Mouse (Mus musculus): ENCODE measurements around the gene Tomm7.
"Not testable (repeated sequence)": the region's sequence is repeated elsewhere in the genome, so short reads cannot be mapped to it uniquely, and the experiment has no call there.

The Tomm7 gene

GRCm38 (mm10) chr5:23843674-23844530 lies at the start of gene Tomm7:
Tomm7 (minus strand) TSS chr5:23844161.
- DNase-seq (ENCODE audit: low spot score in 2 of 2), result peak; percentile 94 to 96

- no peak for DNase-seq (ENCODE audit: low spot score in 2 of 2)
Observed at GRCm38 (mm10) chr5:23893156-23893863, 49.3 kb upstream of the Tomm7 start.

- DNase-seq (ENCODE audit: low spot score in 2 of 2), result peak; percentile 29 to 44
Observed at GRCm38 (mm10) chr5:23890734-23891133, 46.8 kb upstream of the Tomm7 start.

GRCm38 (mm10) chr5:23889461-23889860 lies 45.5 kb upstream of the Tomm7 start:
- no peak for DNase-seq (ENCODE audit: low spot score in 2 of 2)

GRCm38 (mm10) chr5:23887111-23887510 lies 43.1 kb upstream of the Tomm7 start:
- DNase-seq (ENCODE audit: low spot score in 2 of 2), result peak in 1 of 2 experiments; percentile 22

- DNase-seq (ENCODE audit: low spot score in 2 of 2), result peak; percentile 41 to 84
Observed at GRCm38 (mm10) chr5:23874457-23874856, 30.5 kb upstream of the Tomm7 start.

- DNase-seq (ENCODE audit: low spot score in 2 of 2), result no peak
Observed at GRCm38 (mm10) chr5:23872586-23872985, 28.6 kb upstream of the Tomm7 start.

- DNase-seq (ENCODE audit: low spot score in 2 of 2), result not testable (repeated sequence)
Observed at GRCm38 (mm10) chr5:23871323-23871722, 27.4 kb upstream of the Tomm7 start.

- no peak for DNase-seq (ENCODE audit: low spot score in 2 of 2)
Observed at GRCm38 (mm10) chr5:23865941-23866340, 22.0 kb upstream of the Tomm7 start.

- no peak for DNase-seq (ENCODE audit: low spot score in 2 of 2)
Observed at GRCm38 (mm10) chr5:23864054-23864965, 20.3 kb upstream of the Tomm7 start.

- DNase-seq (ENCODE audit: low spot score in 2 of 2), result no peak
Observed at GRCm38 (mm10) chr5:23863166-23864053, 19.4 kb upstream of the Tomm7 start.

GRCm38 (mm10) chr5:23862291-23862690 lies 18.3 kb upstream of the Tomm7 start:
- no peak for DNase-seq (ENCODE audit: low spot score in 2 of 2)

GRCm38 (mm10) chr5:23861721-23862120 lies 17.8 kb upstream of the Tomm7 start:
- DNase-seq (ENCODE audit: low spot score in 2 of 2), result no peak

- DNase-seq (ENCODE audit: low spot score in 2 of 2), result no peak
Observed at GRCm38 (mm10) chr5:23859896-23860295, 15.9 kb upstream of the Tomm7 start.

GRCm38 (mm10) chr5:23859087-23859718 lies 15.2 kb upstream of the Tomm7 start:
- no peak for DNase-seq (ENCODE audit: low spot score in 2 of 2)

- DNase-seq (ENCODE audit: low spot score in 2 of 2), result no peak
Observed at GRCm38 (mm10) chr5:23858643-23859042, 14.7 kb upstream of the Tomm7 start.

GRCm38 (mm10) chr5:23858001-23858400 lies 14.0 kb upstream of the Tomm7 start:
- no peak for DNase-seq (ENCODE audit: low spot score in 2 of 2)

GRCm38 (mm10) chr5:23857189-23857588 lies 13.2 kb upstream of the Tomm7 start:
- no peak for DNase-seq (ENCODE audit: low spot score in 2 of 2)

GRCm38 (mm10) chr5:23856164-23856563 lies 12.2 kb upstream of the Tomm7 start:
- DNase-seq (ENCODE audit: low spot score in 2 of 2), result no peak

- no peak for DNase-seq (ENCODE audit: low spot score in 2 of 2)
Observed at GRCm38 (mm10) chr5:23855484-23855883, 11.5 kb upstream of the Tomm7 start.

Measured in natural killer cell, adult 2 months (primary cell).